Mouse (Mus musculus) heart, embryonic 14.5 days (tissue): ENCODE measurements around the gene Adgb. TPM values are rescaled to one million over a fixed set of nuclear protein-coding genes. Genes with fewer than 3 reads are reported as not detected.
"Not testable (repeated sequence)": the region's sequence is repeated elsewhere in the genome, so short reads cannot be mapped to it uniquely, and the experiment has no call there.

ENCODE experiments used
- ATAC-seq: fragments of 200-750 bp; cut with Nextera tagmentation; 2 replicates; pipeline ENCODE4 v1.8.0; 2017; ENCODE audit warnings: low read depth, moderate TSS enrichment; ENCODE audit not compliant: insufficient number of reproducible peaks, insufficient read depth, low FRiP score
- H3K27ac ChIP-seq, 2 experiments: fragments of 200-500 bp in 1 of 2; fragments of 300-500 bp in 1 of 2; sonication (generic) in 1 of 2; replicated peaks in 1 of 2; 2 replicates each; pipeline ENCODE4 v1.5.1; 2012 to 2014; ENCODE audit warnings: low read depth in 2 of 2, low read length in 2 of 2, control low read depth in 1 of 2, mild to moderate bottlenecking in 1 of 2, mixed read lengths in 1 of 2; ENCODE audit not compliant: control insufficient read depth in 1 of 2, insufficient read depth in 1 of 2
- H3K27me3 ChIP-seq: fragments of 300-500 bp; sonication (generic); 2 replicates; pipeline ENCODE4 v1.6.1; 2014; ENCODE audit warnings: mild to moderate bottlenecking, low read length, control low read depth; ENCODE audit not compliant: control insufficient read depth, insufficient read depth
- H3K36me3 ChIP-seq: fragments of 300-500 bp; sonication (generic); 2 replicates; pipeline ENCODE4 v1.6.1; 2014; ENCODE audit warnings: mild to moderate bottlenecking, control low read depth, low read length, mixed read lengths; ENCODE audit not compliant: control insufficient read depth, insufficient read depth
- H3K4me1 ChIP-seq, 2 experiments: fragments of 200-500 bp in 1 of 2; fragments of 300-500 bp in 1 of 2; sonication (generic) in 1 of 2; 2 replicates each; pipeline ENCODE4 v1.6.1; 2012 to 2014; ENCODE audit warnings: low read length in 2 of 2, control low read depth in 1 of 2, mixed read lengths in 1 of 2; ENCODE audit not compliant: control insufficient read depth in 2 of 2, insufficient read depth in 2 of 2
- H3K4me2 ChIP-seq: fragments of 300-500 bp; sonication (generic); 2 replicates; pipeline ENCODE4 v1.6.1; 2014; ENCODE audit warnings: mild to moderate bottlenecking, low read length
- H3K4me3 ChIP-seq, 2 experiments: fragments of 200-500 bp in 1 of 2; fragments of 300-500 bp in 1 of 2; sonication (generic) in 1 of 2; 2 replicates each; pipeline ENCODE4 v1.5.1; 2012 to 2014; ENCODE audit warnings: low read length in 2 of 2, mild to moderate bottlenecking in 2 of 2, control low read depth in 1 of 2, low read depth in 1 of 2, moderate library complexity in 1 of 2; ENCODE audit not compliant: control insufficient read depth in 1 of 2, insufficient read depth in 1 of 2
- H3K9ac ChIP-seq: fragments of 300-500 bp; sonication (generic); 2 replicates; pipeline ENCODE4 v1.6.1; 2014; ENCODE audit warnings: mild to moderate bottlenecking, low read length
- H3K9me3 ChIP-seq: fragments of 300-500 bp; sonication (generic); 2 replicates; pipeline ENCODE4 v1.6.1; 2016; ENCODE audit warnings: low read length, control low read depth; ENCODE audit not compliant: control insufficient read depth
- WGBS: fragments of 180-500 bp; shearing (Covaris S2); extraction: QIAGEN DNeasy Blood & Tissue Kit; methylation state at CpG from one replicate; pipeline ENCODE4 v1.1.7; 2014; 5-methylcytosine and 5-hydroxymethylcytosine counted together
- polyA plus RNA-seq: library from polyadenylated mRNA; unstranded; fragments of >200 nt; fragmentation: Nextera tagmentation; extraction: Ambion mirVana; gene quantifications from 2 replicates; pipeline ENCODE4 v1.2.1, GENCODE M21; 2014

Adgb gene
- 0.20 TPM in 2 replicates for polyA plus RNA-seq

- H3K9me3 ChIP-seq, result no peaks in the 10 kb centered on the region
- peak within 1 kb of the TSS; percentile 16 to 20 for H3K4me3 ChIP-seq
- peaks cover 0 to 8% of the 10 kb centered on the region in 2 experiments; a peak in 2 of 4 replicates for H3K4me1 ChIP-seq
- peak within 1 kb of the TSS; percentile 62 for H3K9ac ChIP-seq
- no peak within 1 kb of the TSS for H3K27ac ChIP-seq
- ATAC-seq, result peak; percentile 79
- WGBS, result 2% methylated on average over 22 of the region's 22 CpGs
- peak within 1 kb of the TSS; percentile 61 for H3K4me2 ChIP-seq
- H3K36me3 ChIP-seq, result no peaks in the 10 kb centered on the region
- no peaks in the 10 kb centered on the region for H3K27me3 ChIP-seq
Measured at GRCm38 (mm10) chr10:10471961-10472610, at the start of gene Adgb. Adgb (minus strand) TSS chr10:10472326.

- no peak overlapping the region for H3K27ac ChIP-seq
- no peak overlapping the region for H3K9ac ChIP-seq
- ATAC-seq, result no peak
- no peaks in the 10 kb centered on the region for H3K4me1 ChIP-seq
- no peak overlapping the region for H3K4me2 ChIP-seq
- H3K9me3 ChIP-seq, result no peaks in the 10 kb centered on the region
- no peaks in the 10 kb centered on the region for H3K27me3 ChIP-seq
- no peak overlapping the region for H3K4me3 ChIP-seq
- WGBS, result 60% methylated on average over 1 of the region's 1 CpGs
- H3K36me3 ChIP-seq, result no peaks in the 10 kb centered on the region
Measured at GRCm38 (mm10) chr10:10480139-10480538, 8.0 kb upstream of the Adgb start.

- not testable (repeated sequence) for H3K4me1 ChIP-seq, H3K4me2 ChIP-seq, H3K36me3 ChIP-seq, H3K27ac ChIP-seq, H3K9me3 ChIP-seq, ATAC-seq, H3K4me3 ChIP-seq, H3K27me3 ChIP-seq, H3K9ac ChIP-seq
- WGBS, result 48% methylated on average over 10 of the region's 10 CpGs
Measured at GRCm38 (mm10) chr10:10477429-10477828, 5.3 kb upstream of the Adgb start.

GRCm38 (mm10) chr10:10476956-10477355 is 4.8 kb upstream of the Adgb start:
- Histone ChIP-seq H3K27ac (no peak overlapping the region), H3K9ac (no peak overlapping the region), H3K9me3 (no peaks in the 10 kb centered on the region), H3K4me3 (no peak overlapping the region), H3K27me3 (no peaks in the 10 kb centered on the region), H3K36me3 (no peaks in the 10 kb centered on the region), H3K4me2 (no peak overlapping the region), H3K4me1 (peaks cover 0 to 7% of the 10 kb centered on the region in 2 experiments; a peak in 2 of 4 replicates)
- 23% methylated on average over 5 of the region's 5 CpGs for WGBS
- ATAC-seq, result no peak

- 50% methylated on average over 2 of the region's 2 CpGs for WGBS
- no peak for ATAC-seq
- Histone ChIP-seq H3K36me3 (no peaks in the 10 kb centered on the region), H3K9me3 (no peaks in the 10 kb centered on the region), H3K27me3 (no peaks in the 10 kb centered on the region), H3K4me2 (no peak overlapping the region), H3K9ac (no peak overlapping the region), H3K4me1 (peaks cover 0 to 8% of the 10 kb centered on the region in 2 experiments; a peak in 2 of 4 replicates), H3K4me3 (no peak overlapping the region), H3K27ac (no peak overlapping the region)
Measured at GRCm38 (mm10) chr10:10476549-10476948, 4.4 kb upstream of the Adgb start.

- H3K27ac ChIP-seq, result no peak overlapping the region
- 41% methylated on average over 6 of the region's 6 CpGs for WGBS
- no peaks in the 10 kb centered on the region for H3K27me3 ChIP-seq
- ATAC-seq, result no peak
- no peak overlapping the region for H3K9ac ChIP-seq
- no peaks in the 10 kb centered on the region for H3K36me3 ChIP-seq
- peaks cover 0 to 8% of the 10 kb centered on the region in 2 experiments; a peak in 2 of 4 replicates for H3K4me1 ChIP-seq
- no peak overlapping the region for H3K4me2 ChIP-seq
- peaks cover 5% of the 10 kb centered on the region; the same call in 1 of the 2 replicates for H3K9me3 ChIP-seq
- H3K4me3 ChIP-seq, result no peak overlapping the region
Measured at GRCm38 (mm10) chr10:10468699-10469547, 3.2 kb downstream of the Adgb start.

- Histone ChIP-seq H3K4me2 (no peak overlapping the region), H3K9me3 (peaks cover 3% of the 10 kb centered on the region; the same call in 1 of the 2 replicates), H3K9ac (no peak overlapping the region), H3K27ac (no peak overlapping the region), H3K27me3 (no peaks in the 10 kb centered on the region), H3K4me3 (no peak overlapping the region), H3K36me3 (no peaks in the 10 kb centered on the region), H3K4me1 (no peaks in the 10 kb centered on the region)
- ATAC-seq, result no peak
- WGBS, result 62% methylated on average over 2 of the region's 2 CpGs
Measured at GRCm38 (mm10) chr10:10460113-10460512, 12.0 kb downstream of the Adgb start.
